Mouse (Mus musculus) frontal cortex, postnatal 14 days (tissue): ENCODE data around the gene Tmem17.
A peak's percentile ranks its signal among the peaks of the same experiment; 100 is the strongest.

Experiments used
- DNase-seq, 2 experiments: peaks; one replicate each; pipeline ENCODE4 v3.0.0; 2022; ENCODE audit warnings: low spot score in 2 of 2

Tmem17 gene

GRCm38 (mm10) chr11:22512038-22513001, at the start of gene Tmem17:
Tmem17 (plus strand) TSS chr11:22512088.
- peak; percentile 74 to 80 for DNase-seq

GRCm38 (mm10) chr11:22479836-22480619, 31.9 kb upstream of the Tmem17 start:
- DNase-seq, result no peak

- no peak for DNase-seq
Observed at GRCm38 (mm10) chr11:22481639-22482361, 30.1 kb upstream of the Tmem17 start.

GRCm38 (mm10) chr11:22482362-22482760, 29.5 kb upstream of the Tmem17 start:
- no peak for DNase-seq

- DNase-seq, result no peak
Observed at GRCm38 (mm10) chr11:22493694-22494319, 18.1 kb upstream of the Tmem17 start.

GRCm38 (mm10) chr11:22494941-22495340, 16.9 kb upstream of the Tmem17 start:
- DNase-seq, result no peak

GRCm38 (mm10) chr11:22499396-22499795, 12.5 kb upstream of the Tmem17 start:
- DNase-seq, result peak in 1 of 2 experiments; percentile 29

GRCm38 (mm10) chr11:22499886-22500285, 12.0 kb upstream of the Tmem17 start:
- DNase-seq, result no peak

GRCm38 (mm10) chr11:22500771-22501566, 10.9 kb upstream of the Tmem17 start:
- no peak for DNase-seq

- no peak for DNase-seq
Observed at GRCm38 (mm10) chr11:22513075-22513474, 1.2 kb downstream of the Tmem17 start.

GRCm38 (mm10) chr11:22515061-22515460, 3.2 kb downstream of the Tmem17 start:
- no peak for DNase-seq

- no peak for DNase-seq
Observed at GRCm38 (mm10) chr11:22518445-22518844, 6.6 kb downstream of the Tmem17 start.

- DNase-seq, result no peak
Observed at GRCm38 (mm10) chr11:22520251-22520650, 8.4 kb downstream of the Tmem17 start.

GRCm38 (mm10) chr11:22524606-22525005, 12.7 kb downstream of the Tmem17 start:
- DNase-seq, result no peak

- no peak for DNase-seq
Observed at GRCm38 (mm10) chr11:22540600-22540999, 28.7 kb downstream of the Tmem17 start.

GRCm38 (mm10) chr11:22560061-22560460, 48.2 kb downstream of the Tmem17 start:
- no peak for DNase-seq

- DNase-seq, result peak; percentile 84
Observed at GRCm38 (mm10) chr11:22560503-22561328, 48.8 kb downstream of the Tmem17 start.

GRCm38 (mm10) chr11:22561329-22561592, 49.4 kb downstream of the Tmem17 start:
- DNase-seq, result no peak

- no peak for DNase-seq
Observed at GRCm38 (mm10) chr11:22563706-22564105, 51.8 kb downstream of the Tmem17 start.

- DNase-seq, result no peak
Observed at GRCm38 (mm10) chr11:22564676-22565075, 52.8 kb downstream of the Tmem17 start.
